Mouse (Mus musculus) inflammation-experienced regulatory T-cells, adult 6 months (primary cell): ENCODE data around the gene 4921524J17Rik. TPM values are rescaled to one million over a fixed set of nuclear protein-coding genes. Genes with fewer than 3 reads are reported as not detected.
A peak's percentile ranks its signal among the peaks of the same experiment; 100 is the strongest.

Experiments used
- ATAC-seq: one replicate; pipeline ENCODE4 v1.8.0; 2017
- polyA plus RNA-seq, 3 experiments: library from polyadenylated mRNA; unstranded; fragments of 100-300 nt; shearing (Covaris generic); gene quantifications; one replicate each; pipeline ENCODE4 v1.2.1; 2017

4921524J17Rik gene
- polyA plus RNA-seq = 10 to 100 TPM; 76.4 to 84.3 (median 77.7) TPM

- peak; percentile 92 for ATAC-seq
Observed at GRCm38 (mm10) chr8:85432168-85433016, at the start of gene 4921524J17Rik. TSS of gene 4921524J17Rik (minus strand) at chr8:85432833.

GRCm38 (mm10) chr8:85482427-85482826 is 49.8 kb upstream of the 4921524J17Rik start:
- no peak for ATAC-seq

- ATAC-seq = no peak
Observed at GRCm38 (mm10) chr8:85481900-85482299, 49.3 kb upstream of the 4921524J17Rik start.

GRCm38 (mm10) chr8:85479710-85480109 is 47.1 kb upstream of the 4921524J17Rik start:
- no peak for ATAC-seq

GRCm38 (mm10) chr8:85478397-85478796 is 45.8 kb upstream of the 4921524J17Rik start:
- ATAC-seq = no peak

GRCm38 (mm10) chr8:85476970-85477545 is 44.4 kb upstream of the 4921524J17Rik start:
- ATAC-seq = no peak

- no peak for ATAC-seq
Observed at GRCm38 (mm10) chr8:85474924-85475323, 42.3 kb upstream of the 4921524J17Rik start.

GRCm38 (mm10) chr8:85473246-85473645 is 40.6 kb upstream of the 4921524J17Rik start:
- ATAC-seq = no peak

- no peak for ATAC-seq
Observed at GRCm38 (mm10) chr8:85472800-85473199, 40.2 kb upstream of the 4921524J17Rik start.

GRCm38 (mm10) chr8:85470753-85471152 is 38.1 kb upstream of the 4921524J17Rik start:
- ATAC-seq = no peak

- no peak for ATAC-seq
Observed at GRCm38 (mm10) chr8:85466056-85466455, 33.4 kb upstream of the 4921524J17Rik start.

- ATAC-seq = no peak
Observed at GRCm38 (mm10) chr8:85464316-85464715, 31.7 kb upstream of the 4921524J17Rik start.

GRCm38 (mm10) chr8:85462441-85462840 is 29.8 kb upstream of the 4921524J17Rik start:
- ATAC-seq = no peak

GRCm38 (mm10) chr8:85461377-85461776 is 28.7 kb upstream of the 4921524J17Rik start:
- ATAC-seq = no peak

- ATAC-seq = no peak
Observed at GRCm38 (mm10) chr8:85460804-85461203, 28.2 kb upstream of the 4921524J17Rik start.

- ATAC-seq = no peak
Observed at GRCm38 (mm10) chr8:85459582-85459981, 26.9 kb upstream of the 4921524J17Rik start.

- peak; percentile 38 for ATAC-seq
Observed at GRCm38 (mm10) chr8:85456536-85456935, 23.9 kb upstream of the 4921524J17Rik start.

GRCm38 (mm10) chr8:85454750-85455149 is 22.1 kb upstream of the 4921524J17Rik start:
- ATAC-seq = no peak

- no peak for ATAC-seq
Observed at GRCm38 (mm10) chr8:85453256-85453655, 20.6 kb upstream of the 4921524J17Rik start.

- ATAC-seq = no peak
Observed at GRCm38 (mm10) chr8:85452328-85452727, 19.7 kb upstream of the 4921524J17Rik start.

GRCm38 (mm10) chr8:85450335-85450734 is 17.7 kb upstream of the 4921524J17Rik start:
- no peak for ATAC-seq

- ATAC-seq = no peak
Observed at GRCm38 (mm10) chr8:85445936-85446685, 13.5 kb upstream of the 4921524J17Rik start.

- ATAC-seq = no peak
Observed at GRCm38 (mm10) chr8:85444092-85444491, 11.5 kb upstream of the 4921524J17Rik start.
